Mouse (Mus musculus) stomach, embryonic 15.5 days (tissue): Measurements from ENCODE around the gene Eif3b. TPM values are rescaled to one million over a fixed set of nuclear protein-coding genes. Genes with fewer than 3 reads are reported as not detected.
"Not testable (repeated sequence)": the region's sequence is repeated elsewhere in the genome, so short reads cannot be mapped to it uniquely, and the experiment has no call there.

Experiments
- ATAC-seq: fragments of 200-750 bp; cut with Nextera tagmentation; 2 replicates; pipeline ENCODE4 v1.8.0; 2017; ENCODE audit warnings: low read depth, moderate number of reproducible peaks, moderate TSS enrichment; ENCODE audit not compliant: insufficient read depth, low FRiP score
- H3K27ac ChIP-seq: fragments of 300-500 bp; sonication (generic); 2 replicates; pipeline ENCODE4 v1.5.1; 2015; ENCODE audit warnings: mild to moderate bottlenecking, inconsistent platforms
- H3K27me3 ChIP-seq: fragments of 300-500 bp; sonication (generic); replicated peaks from 2 replicates; pipeline ENCODE4 v1.6.1; 2015; ENCODE audit warnings: inconsistent platforms
- H3K36me3 ChIP-seq: fragments of 300-500 bp; sonication (generic); 2 replicates; pipeline ENCODE4 v1.6.1; 2015; ENCODE audit warnings: inconsistent platforms
- H3K4me1 ChIP-seq: fragments of 300-500 bp; sonication (generic); 2 replicates; pipeline ENCODE4 v1.6.1; 2015; ENCODE audit warnings: inconsistent platforms
- H3K4me2 ChIP-seq: fragments of 300-500 bp; sonication (generic); 2 replicates; pipeline ENCODE4 v1.6.1; 2015; ENCODE audit warnings: mild to moderate bottlenecking, inconsistent platforms
- H3K4me3 ChIP-seq: fragments of 300-500 bp; sonication (generic); replicated peaks from 2 replicates; pipeline ENCODE4 v1.5.1; 2015; ENCODE audit warnings: inconsistent platforms
- H3K9ac ChIP-seq: fragments of 300-500 bp; sonication (generic); 2 replicates; pipeline ENCODE4 v1.6.1; 2015; ENCODE audit warnings: inconsistent platforms
- H3K9me3 ChIP-seq: fragments of 300-500 bp; sonication (generic); 2 replicates; pipeline ENCODE4 v1.6.1; 2016; ENCODE audit warnings: inconsistent platforms
- WGBS: fragments of 180-500 bp; shearing (Covaris S2); methylation state at CpG from one replicate; pipeline ENCODE4 v1.1.7; 2015; 5-methylcytosine and 5-hydroxymethylcytosine counted together
- polyA plus RNA-seq: library from polyadenylated mRNA; unstranded; fragments of >200 nt; fragmentation: Nextera tagmentation; extraction: Ambion mirVana; gene quantifications from 2 replicates; pipeline ENCODE4 v1.2.1, GENCODE M21; 2015

Eif3b gene
- polyA plus RNA-seq, 1 experiment from 2014 or later, result 129 TPM

DNA sequence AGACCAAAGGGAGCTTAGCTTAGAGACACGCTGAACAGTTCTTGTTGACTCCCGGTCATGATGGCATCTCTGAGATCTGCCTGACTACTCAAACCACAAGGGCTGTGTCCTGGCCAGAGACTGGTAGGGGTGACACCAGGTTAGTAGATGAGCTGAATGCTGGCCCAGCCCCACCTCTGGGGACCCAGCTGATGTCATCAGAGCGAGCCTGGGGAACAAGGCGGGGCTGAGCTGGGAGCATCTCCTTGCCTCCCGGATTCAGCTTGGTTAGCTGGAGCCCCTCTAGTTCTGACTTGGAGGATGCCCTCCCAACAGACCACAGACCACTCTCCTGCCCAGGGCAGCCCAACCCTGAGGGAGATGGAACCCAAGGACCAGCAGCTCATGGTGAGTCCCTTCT is 26.2 kb downstream of the Eif3b start, which contains the start of gene Gm4869:
Gene Gm4869, plus strand, starts transcription at position 301 of the 400 bp plus-strand sequence.
- no peaks in the 10 kb centered on the region for H3K9me3 ChIP-seq
- ATAC-seq, result no peak
- H3K27ac ChIP-seq, result no peak within 1 kb of the TSS
- WGBS, result 84% methylated on average over 5 of the region's 5 CpGs
- H3K4me1 ChIP-seq, result 0 out of 2 replicates have a peak, but pooled peaks cover 8% of the 10 kb centered on the region
- no peak within 1 kb of the TSS for H3K4me3 ChIP-seq
- H3K36me3 ChIP-seq, result peaks cover 30% of the 10 kb centered on the region
- no peaks in the 10 kb centered on the region for H3K27me3 ChIP-seq
- no peak within 1 kb of the TSS for H3K4me2 ChIP-seq
- H3K9ac ChIP-seq, result no peak within 1 kb of the TSS

GRCm38 (mm10) chr5:140446054-140446453 is 26.9 kb downstream of the Eif3b start:
- ATAC-seq, result no peak
- H3K36me3 ChIP-seq, result peaks cover 23% of the 10 kb centered on the region
- 0 out of 2 replicates have a peak, but pooled peaks cover 8% of the 10 kb centered on the region for H3K4me1 ChIP-seq
- H3K9me3 ChIP-seq, result no peaks in the 10 kb centered on the region
- 77% methylated on average over 7 of the region's 7 CpGs for WGBS
- no peak overlapping the region for H3K4me2 ChIP-seq
- H3K9ac ChIP-seq, result no peak overlapping the region
- no peaks in the 10 kb centered on the region for H3K27me3 ChIP-seq
- no peak overlapping the region for H3K4me3 ChIP-seq
- no peak overlapping the region for H3K27ac ChIP-seq

GRCm38 (mm10) chr5:140454488-140454887 is 35.4 kb downstream of the Eif3b start:
- ATAC-seq, result no peak
- no peak overlapping the region for H3K9ac ChIP-seq
- H3K4me1 ChIP-seq, result no peaks in the 10 kb centered on the region
- H3K9me3 ChIP-seq, result no peaks in the 10 kb centered on the region
- no peak overlapping the region for H3K4me3 ChIP-seq
- no peaks in the 10 kb centered on the region for H3K27me3 ChIP-seq
- no peak overlapping the region for H3K4me2 ChIP-seq
- no peak overlapping the region for H3K27ac ChIP-seq
- no peaks in the 10 kb centered on the region for H3K36me3 ChIP-seq

- Histone ChIP-seq H3K4me2 (no peak overlapping the region), H3K36me3 (no peaks in the 10 kb centered on the region), H3K4me1 (no peaks in the 10 kb centered on the region), H3K27ac (no peak overlapping the region), H3K9me3 (no peaks in the 10 kb centered on the region), H3K4me3 (no peak overlapping the region), H3K27me3 (no peaks in the 10 kb centered on the region), H3K9ac (no peak overlapping the region)
- no peak for ATAC-seq
- WGBS, result 69% methylated on average over 2 of the region's 2 CpGs
Observed at GRCm38 (mm10) chr5:140455466-140455865, 36.3 kb downstream of the Eif3b start.

GRCm38 (mm10) chr5:140461476-140461875 is 42.3 kb downstream of the Eif3b start:
- Histone ChIP-seq H3K27ac (no peak overlapping the region), H3K4me2 (no peak overlapping the region), H3K36me3 (no peaks in the 10 kb centered on the region), H3K4me1 (0 out of 2 replicates have a peak, but pooled peaks cover 2% of the 10 kb centered on the region), H3K4me3 (no peak overlapping the region), H3K9me3 (no peaks in the 10 kb centered on the region), H3K9ac (no peak overlapping the region), H3K27me3 (no peaks in the 10 kb centered on the region)
- ATAC-seq, result no peak
- 77% methylated on average over 3 of the region's 3 CpGs for WGBS

DNA sequence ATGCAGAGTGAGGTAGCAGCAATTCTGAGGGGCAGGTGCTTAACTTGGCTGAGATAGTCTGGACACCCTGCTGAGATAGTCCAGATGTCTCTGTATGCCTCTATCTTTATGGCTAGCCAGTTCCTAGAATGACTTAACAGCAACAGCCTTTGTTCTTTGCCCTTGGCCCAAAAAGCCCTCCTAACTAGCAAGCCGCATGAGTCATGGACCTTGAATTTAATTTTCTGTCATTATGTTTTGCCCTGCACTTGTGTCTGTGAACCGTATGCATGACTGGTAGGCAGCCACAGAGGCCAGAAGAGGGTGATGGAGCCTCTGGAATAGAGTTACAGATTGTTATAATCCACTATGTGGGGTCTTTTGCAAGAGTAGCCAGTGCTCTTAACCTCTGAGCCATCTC is 44.0 kb downstream of the Eif3b start:
- WGBS, result 87% methylated on average over 2 of the region's 2 CpGs
- H3K4me1 ChIP-seq, H3K9me3 ChIP-seq, H3K9ac ChIP-seq, H3K36me3 ChIP-seq, H3K4me2 ChIP-seq, H3K4me3 ChIP-seq, H3K27me3 ChIP-seq, ATAC-seq, H3K27ac ChIP-seq: not testable (repeated sequence)

DNA sequence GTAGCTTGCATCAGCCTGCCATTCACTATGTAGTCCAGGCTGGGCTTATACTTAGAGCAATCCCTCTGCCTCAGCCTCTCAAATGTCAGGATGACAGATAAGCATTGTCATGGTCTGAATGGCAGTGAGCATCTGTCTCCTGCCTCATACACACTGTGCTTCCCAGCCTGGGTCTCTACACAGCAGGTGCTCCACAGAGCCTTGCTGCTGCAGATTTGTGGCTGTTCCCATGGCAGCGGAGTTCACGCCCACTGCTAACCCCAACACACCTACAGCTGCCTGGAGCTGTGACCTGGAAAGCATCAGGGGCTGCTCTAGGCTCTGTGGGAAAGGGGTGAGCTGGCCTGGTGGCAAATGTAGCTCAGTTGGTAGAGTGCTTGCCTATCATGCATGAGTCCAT is 45.8 kb downstream of the Eif3b start:
- H3K4me3 ChIP-seq, result no peak overlapping the region
- H3K4me1 ChIP-seq, result 0 out of 2 replicates have a peak, but pooled peaks cover 2% of the 10 kb centered on the region
- ATAC-seq, result no peak
- H3K9ac ChIP-seq, result no peak overlapping the region
- 81% methylated on average over 2 of the region's 2 CpGs for WGBS
- H3K36me3 ChIP-seq, result no peaks in the 10 kb centered on the region
- H3K9me3 ChIP-seq, result no peaks in the 10 kb centered on the region
- H3K4me2 ChIP-seq, result no peak overlapping the region
- H3K27ac ChIP-seq, result no peak overlapping the region
- H3K27me3 ChIP-seq, result no peaks in the 10 kb centered on the region

DNA sequence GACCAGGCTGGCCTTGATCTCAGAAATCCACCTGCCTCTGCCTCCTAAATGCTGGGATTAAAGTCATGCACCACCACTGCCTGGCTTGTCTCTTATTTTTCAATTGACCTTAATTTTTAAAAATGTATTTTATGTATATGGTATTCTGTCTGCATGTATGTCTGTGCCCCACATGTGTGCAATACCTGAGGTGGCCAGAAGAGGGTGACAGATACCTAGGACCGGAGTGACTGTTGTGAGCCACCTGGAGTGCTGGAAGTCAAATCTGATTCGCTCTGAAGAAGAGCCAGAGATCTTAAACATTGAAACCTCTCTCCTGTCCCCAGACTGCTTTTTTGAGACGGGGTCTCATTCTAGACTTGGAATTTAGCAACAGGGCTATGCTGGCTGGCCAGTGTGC is 53.2 kb downstream of the Eif3b start:
- WGBS, result 70% methylated on average over 3 of the region's 3 CpGs
- no peak for ATAC-seq

GRCm38 (mm10) chr5:140481458-140481857 is 62.3 kb downstream of the Eif3b start:
- Histone ChIP-seq H3K27me3 (no peaks in the 10 kb centered on the region), H3K36me3 (no peaks in the 10 kb centered on the region), H3K27ac (no peak overlapping the region), H3K9ac (no peak overlapping the region), H3K9me3 (no peaks in the 10 kb centered on the region), H3K4me2 (no peak overlapping the region), H3K4me3 (no peak overlapping the region), H3K4me1 (no peaks in the 10 kb centered on the region)
- no peak for ATAC-seq
- 62% methylated on average over 4 of the region's 4 CpGs for WGBS

More for the DNA sequence above, 53.2 kb downstream of the Eif3b start:
- no peak overlapping the region for H3K27ac ChIP-seq
- H3K4me2 ChIP-seq, result no peak overlapping the region
- no peaks in the 10 kb centered on the region for H3K27me3 ChIP-seq
- H3K9ac ChIP-seq, result no peak overlapping the region
- no peak overlapping the region for H3K4me3 ChIP-seq
- H3K9me3 ChIP-seq, result no peaks in the 10 kb centered on the region
- H3K4me1 ChIP-seq, result no peaks in the 10 kb centered on the region
- no peaks in the 10 kb centered on the region for H3K36me3 ChIP-seq

DNA sequence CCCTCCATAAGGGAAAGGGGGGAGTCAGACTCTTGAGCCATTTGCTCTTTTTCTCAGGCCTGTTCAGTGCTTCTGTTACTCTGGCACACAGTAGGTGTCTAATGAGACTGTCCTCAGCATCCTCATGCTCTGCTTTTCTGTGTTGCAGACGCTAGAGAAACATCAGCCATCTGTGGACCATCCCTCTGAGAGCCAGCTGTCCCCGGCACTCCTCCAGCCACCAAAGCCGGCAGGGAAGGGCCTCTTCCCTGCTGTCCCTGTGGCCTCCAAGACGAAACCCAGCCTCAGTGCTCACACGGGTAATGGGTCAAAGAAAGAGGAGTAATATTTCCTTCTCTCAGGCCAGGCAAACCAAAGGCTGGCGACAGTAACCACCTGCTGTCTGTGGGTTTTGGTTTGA is 72.0 kb downstream of the Eif3b start:
- Histone ChIP-seq H3K9me3 (no peaks in the 10 kb centered on the region), H3K4me2 (no peak overlapping the region), H3K4me1 (no peaks in the 10 kb centered on the region), H3K27ac (no peak overlapping the region), H3K27me3 (no peaks in the 10 kb centered on the region), H3K4me3 (no peak overlapping the region), H3K36me3 (no peaks in the 10 kb centered on the region), H3K9ac (no peak overlapping the region)
- WGBS, result 60% methylated on average over 6 of the region's 6 CpGs
- ATAC-seq, result no peak

GRCm38 (mm10) chr5:140492684-140493233 is 73.6 kb downstream of the Eif3b start:
- Histone ChIP-seq H3K36me3 (no peaks in the 10 kb centered on the region), H3K4me3 (no peak overlapping the region), H3K4me2 (no peak overlapping the region), H3K9ac (no peak overlapping the region), H3K9me3 (no peaks in the 10 kb centered on the region), H3K4me1 (no peaks in the 10 kb centered on the region), H3K27ac (no peak overlapping the region), H3K27me3 (no peaks in the 10 kb centered on the region)
- no peak for ATAC-seq
- WGBS, result 17% methylated on average over 11 of the region's 11 CpGs
